Mouse (Mus musculus): ENCODE measurements around the gene Ipcef1. TPM values are rescaled to one million over a fixed set of nuclear protein-coding genes. Genes with fewer than 3 reads are reported as not detected.

Ipcef1 gene
- polyA plus RNA-seq, 1 experiment from 2014 or later, result 1.6 TPM

DNA sequence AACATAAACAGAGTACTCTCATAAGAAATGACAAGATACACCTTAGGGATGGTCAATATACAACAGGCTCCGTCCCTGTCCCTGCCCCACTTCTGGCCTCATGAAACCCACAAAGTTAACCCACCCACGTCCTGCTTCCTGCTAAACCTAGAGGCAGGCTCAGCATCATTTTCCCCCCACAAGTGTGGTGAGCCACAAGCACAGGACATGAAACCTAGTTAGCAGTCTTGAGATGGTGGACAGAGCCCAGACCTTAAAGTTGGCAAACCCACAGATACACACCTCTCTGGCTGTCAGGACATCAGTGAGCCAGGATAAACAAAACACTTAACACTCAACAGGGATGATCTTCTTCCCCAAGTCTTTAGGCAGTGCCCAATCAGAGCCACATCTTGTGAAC lies 95.9 kb downstream of the Ipcef1 start:
- H3K4me2 ChIP-seq, result no peak overlapping the region
- no peak overlapping the region for H3K9ac ChIP-seq
- no peak for ATAC-seq (ENCODE audit: low FRiP score, low read depth)
- H3K36me3 ChIP-seq, result no peaks in the 10 kb centered on the region
- H3K9me3 ChIP-seq, result no peaks in the 10 kb centered on the region
- H3K4me3 ChIP-seq, result no peak overlapping the region
- H3K27ac ChIP-seq (replicated peaks), result no peak overlapping the region
- H3K4me1 ChIP-seq (replicated peaks), result no peaks in the 10 kb centered on the region
- H3K27me3 ChIP-seq, result no peaks in the 10 kb centered on the region
- 93% methylated on average over 2 of the region's 2 CpGs for WGBS

- Histone ChIP-seq H3K9ac (no peak overlapping the region), H3K27me3 (no peaks in the 10 kb centered on the region), H3K4me3 (no peak overlapping the region), H3K27ac (replicated peaks) (no peak overlapping the region), H3K4me2 (no peak overlapping the region), H3K9me3 (no peaks in the 10 kb centered on the region), H3K4me1 (replicated peaks) (no peaks in the 10 kb centered on the region), H3K36me3 (no peaks in the 10 kb centered on the region)
- no peak for ATAC-seq (ENCODE audit: low FRiP score, low read depth)
Measured at GRCm38 (mm10) chr10:6954533-6954932, 97.7 kb downstream of the Ipcef1 start.

GRCm38 (mm10) chr10:6953115-6953514 lies 99.2 kb downstream of the Ipcef1 start:
- Histone ChIP-seq H3K4me3 (no peak overlapping the region), H3K4me2 (no peak overlapping the region), H3K9me3 (no peaks in the 10 kb centered on the region), H3K27me3 (no peaks in the 10 kb centered on the region), H3K4me1 (replicated peaks) (no peaks in the 10 kb centered on the region), H3K36me3 (no peaks in the 10 kb centered on the region), H3K27ac (replicated peaks) (no peak overlapping the region), H3K9ac (no peak overlapping the region)
- 85% methylated on average over 1 of the region's 1 CpGs for WGBS
- ATAC-seq (ENCODE audit: low FRiP score, low read depth), result no peak

- ATAC-seq (ENCODE audit: low FRiP score, low read depth), result no peak
- no peak overlapping the region for H3K27ac ChIP-seq (replicated peaks)
- no peak overlapping the region for H3K9ac ChIP-seq
- H3K4me3 ChIP-seq, result no peak overlapping the region
- no peaks in the 10 kb centered on the region for H3K27me3 ChIP-seq
- no peaks in the 10 kb centered on the region for H3K9me3 ChIP-seq
- H3K4me2 ChIP-seq, result no peak overlapping the region
- H3K36me3 ChIP-seq, result no peaks in the 10 kb centered on the region
- H3K4me1 ChIP-seq (replicated peaks), result no peaks in the 10 kb centered on the region
- WGBS, result 88% methylated on average over 4 of the region's 4 CpGs
Measured at GRCm38 (mm10) chr10:6936671-6937425, 115.4 kb downstream of the Ipcef1 start.

DNA sequence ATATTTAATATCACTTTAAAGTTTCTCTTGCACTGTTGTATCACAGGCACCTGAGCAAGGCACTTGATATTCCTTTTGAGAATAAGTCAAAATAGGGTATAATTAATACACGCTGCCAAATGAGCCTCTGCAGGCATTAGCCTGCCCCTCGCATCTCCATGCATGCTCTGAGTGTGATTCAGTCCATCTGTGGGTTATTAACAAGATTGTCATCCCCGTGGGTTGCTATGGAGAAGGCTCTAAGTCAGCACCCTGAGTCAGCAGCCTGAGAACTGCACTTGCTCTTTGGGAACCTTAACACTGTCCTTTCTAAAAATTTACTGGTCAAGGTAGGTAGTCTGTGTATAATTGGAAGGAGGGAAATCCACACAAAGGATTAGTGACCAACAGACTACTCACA lies 117.5 kb downstream of the Ipcef1 start:
- H3K4me1 ChIP-seq (replicated peaks), result no peaks in the 10 kb centered on the region
- no peaks in the 10 kb centered on the region for H3K9me3 ChIP-seq
- WGBS, result 64% methylated on average over 3 of the region's 3 CpGs
- H3K27me3 ChIP-seq, result no peaks in the 10 kb centered on the region
- no peak; the same call in 1 of the 2 replicates for ATAC-seq (ENCODE audit: low FRiP score, low read depth)
- H3K27ac ChIP-seq (replicated peaks), result no peak overlapping the region
- no peak overlapping the region for H3K4me2 ChIP-seq
- H3K4me3 ChIP-seq, result no peak overlapping the region
- H3K36me3 ChIP-seq, result no peaks in the 10 kb centered on the region
- no peak overlapping the region for H3K9ac ChIP-seq

DNA sequence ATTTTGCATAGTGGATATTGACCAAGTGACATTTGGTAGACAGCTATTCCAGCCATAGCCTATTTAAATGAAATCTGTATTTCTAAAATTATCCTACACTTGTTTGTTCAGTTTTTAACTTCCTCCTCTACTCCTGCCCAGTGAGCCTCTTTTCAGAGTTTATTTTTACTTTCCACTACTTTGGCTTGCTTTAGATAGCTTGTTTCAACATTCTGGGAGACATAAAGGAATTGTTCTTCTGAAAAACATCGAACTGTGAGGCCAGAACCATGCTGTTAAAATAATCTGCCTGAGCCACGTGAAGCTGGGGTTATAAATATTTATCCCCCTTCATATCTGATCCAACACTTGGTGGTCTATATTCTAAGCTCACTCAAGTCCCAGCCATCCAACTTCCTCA lies 121.4 kb downstream of the Ipcef1 start:
- Histone ChIP-seq H3K4me1 (replicated peaks) (no peaks in the 10 kb centered on the region), H3K4me2 (no peak overlapping the region), H3K27ac (replicated peaks) (no peak overlapping the region), H3K36me3 (no peaks in the 10 kb centered on the region), H3K4me3 (no peak overlapping the region), H3K9me3 (no peaks in the 10 kb centered on the region), H3K9ac (no peak overlapping the region), H3K27me3 (no peaks in the 10 kb centered on the region)
- ATAC-seq (ENCODE audit: low FRiP score, low read depth), result no peak
- WGBS, result 66% methylated on average over 2 of the region's 2 CpGs

DNA sequence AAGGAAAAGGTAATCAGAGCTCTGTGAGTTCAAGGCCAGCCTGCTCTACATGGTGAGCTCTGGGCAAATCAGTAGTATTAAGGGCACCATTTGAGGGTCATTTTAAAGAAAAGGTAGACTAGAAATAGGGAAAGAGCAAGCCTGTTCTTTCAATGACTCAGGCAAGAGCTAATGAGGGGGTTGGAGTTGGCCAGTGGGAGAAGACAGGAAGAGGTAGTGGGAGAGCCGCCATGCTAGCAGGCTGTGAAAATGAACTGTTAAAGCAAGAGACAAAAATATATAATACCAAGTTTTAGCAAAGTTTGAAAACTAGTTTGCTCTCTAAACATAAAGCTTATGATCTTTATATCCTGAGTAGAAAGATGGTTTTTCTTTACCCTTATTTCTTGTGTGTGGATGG lies 121.9 kb downstream of the Ipcef1 start:
- no peaks in the 10 kb centered on the region for H3K27me3 ChIP-seq
- H3K9ac ChIP-seq, result no peak overlapping the region
- H3K4me3 ChIP-seq, result no peak overlapping the region
- no peak overlapping the region for H3K4me2 ChIP-seq
- no peak for ATAC-seq (ENCODE audit: low FRiP score, low read depth)
- no peaks in the 10 kb centered on the region for H3K36me3 ChIP-seq
- WGBS, result 89% methylated on average over 1 of the region's 1 CpGs
- no peak overlapping the region for H3K27ac ChIP-seq (replicated peaks)
- no peaks in the 10 kb centered on the region for H3K4me1 ChIP-seq (replicated peaks)
- no peaks in the 10 kb centered on the region for H3K9me3 ChIP-seq

GRCm38 (mm10) chr10:6928905-6929304 lies 123.4 kb downstream of the Ipcef1 start:
- H3K9ac ChIP-seq, result no peak overlapping the region
- 58% methylated on average over 1 of the region's 1 CpGs for WGBS
- no peak overlapping the region for H3K4me2 ChIP-seq
- H3K4me3 ChIP-seq, result no peak overlapping the region
- H3K36me3 ChIP-seq, result no peaks in the 10 kb centered on the region
- ATAC-seq (ENCODE audit: low FRiP score, low read depth), result no peak
- H3K27me3 ChIP-seq, result no peaks in the 10 kb centered on the region
- H3K4me1 ChIP-seq (replicated peaks), result no peaks in the 10 kb centered on the region
- H3K27ac ChIP-seq (replicated peaks), result no peak overlapping the region
- no peaks in the 10 kb centered on the region for H3K9me3 ChIP-seq

DNA sequence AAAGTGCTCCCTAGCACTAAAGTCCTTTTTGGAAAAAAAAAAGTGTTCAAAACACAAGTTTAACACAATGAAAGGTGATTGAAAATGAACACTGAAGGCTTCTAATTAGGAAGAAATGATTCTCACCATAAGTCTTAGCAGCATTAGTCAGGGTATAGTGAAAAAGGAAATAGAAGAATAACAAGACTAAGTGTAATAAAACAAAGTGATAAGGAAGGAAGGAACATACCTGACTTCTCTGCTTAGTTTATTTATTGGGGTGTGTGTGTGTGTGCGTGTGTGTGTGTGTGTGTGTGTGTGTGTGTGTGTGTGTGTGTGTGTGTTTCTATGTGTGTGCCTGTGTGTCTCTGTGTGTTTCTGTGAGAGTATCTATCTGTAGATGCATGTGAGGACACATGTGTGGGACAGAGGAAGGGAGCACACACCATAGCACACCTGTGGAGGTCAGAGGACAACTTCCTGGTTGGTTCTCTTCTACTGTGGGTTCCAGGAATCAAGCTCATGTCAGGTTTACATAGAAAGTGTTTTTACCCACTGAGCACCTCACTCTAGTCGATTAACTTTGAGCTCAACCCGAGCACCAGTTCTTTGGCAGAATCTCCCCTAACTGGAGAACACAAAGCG lies 124.6 kb downstream of the Ipcef1 start:
- no peak overlapping the region for H3K4me3 ChIP-seq
- no peaks in the 10 kb centered on the region for H3K36me3 ChIP-seq
- no peaks in the 10 kb centered on the region for H3K27me3 ChIP-seq
- no peak for ATAC-seq (ENCODE audit: low FRiP score, low read depth)
- H3K4me1 ChIP-seq (replicated peaks), result no peaks in the 10 kb centered on the region
- WGBS, result 84% methylated on average over 4 of the region's 4 CpGs
- no peaks in the 10 kb centered on the region for H3K9me3 ChIP-seq
- H3K9ac ChIP-seq, result no peak overlapping the region
- no peak overlapping the region for H3K4me2 ChIP-seq
- no peak overlapping the region for H3K27ac ChIP-seq (replicated peaks)

GRCm38 (mm10) chr10:6926724-6927123 lies 125.6 kb downstream of the Ipcef1 start:
- Histone ChIP-seq H3K27me3 (no peaks in the 10 kb centered on the region), H3K27ac (replicated peaks) (no peak overlapping the region), H3K4me3 (no peak overlapping the region), H3K9ac (no peak overlapping the region), H3K4me2 (no peak overlapping the region), H3K4me1 (replicated peaks) (no peaks in the 10 kb centered on the region), H3K9me3 (no peaks in the 10 kb centered on the region), H3K36me3 (no peaks in the 10 kb centered on the region)
- WGBS, result 83% methylated on average over 2 of the region's 2 CpGs
- no peak for ATAC-seq (ENCODE audit: low FRiP score, low read depth)

- H3K9me3 ChIP-seq, result no peaks in the 10 kb centered on the region
- peak overlapping the region; percentile 34 for H3K4me2 ChIP-seq
- no peaks in the 10 kb centered on the region for H3K36me3 ChIP-seq
- no peak overlapping the region for H3K9ac ChIP-seq
- H3K27ac ChIP-seq (replicated peaks), result peak overlapping the region; percentile 81
- WGBS, result 8% methylated on average over 6 of the region's 6 CpGs
- ATAC-seq (ENCODE audit: low FRiP score, low read depth), result peak; percentile 87
- no peak overlapping the region for H3K4me3 ChIP-seq
- no peaks in the 10 kb centered on the region for H3K27me3 ChIP-seq
- peaks cover 13% of the 10 kb centered on the region for H3K4me1 ChIP-seq (replicated peaks)
Measured at GRCm38 (mm10) chr10:6916545-6917257, 135.6 kb downstream of the Ipcef1 start.

DNA sequence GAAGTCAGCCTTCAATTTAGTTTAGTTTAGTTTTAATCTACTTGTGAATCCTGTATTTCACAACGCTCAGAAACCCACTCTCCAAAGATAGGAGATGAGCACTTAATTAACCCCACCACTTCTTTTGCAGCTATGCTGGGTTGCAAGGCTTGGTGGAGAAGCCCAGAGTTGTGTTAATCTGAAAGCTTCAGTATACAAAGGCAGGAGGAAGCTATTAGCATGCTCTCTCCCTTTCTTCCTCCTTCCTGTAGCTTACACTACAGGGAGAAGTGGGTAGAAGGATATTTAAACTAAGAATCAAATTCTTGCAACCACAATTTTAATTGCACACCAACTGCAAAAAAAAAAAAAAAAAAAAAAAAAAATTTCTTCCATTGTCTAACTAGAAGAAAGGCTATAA lies 136.3 kb downstream of the Ipcef1 start:
- peaks cover 13% of the 10 kb centered on the region for H3K4me1 ChIP-seq (replicated peaks)
- no peaks in the 10 kb centered on the region for H3K27me3 ChIP-seq
- H3K9me3 ChIP-seq, result no peaks in the 10 kb centered on the region
- H3K27ac ChIP-seq (replicated peaks), result peak overlapping the region; percentile 36; the same call in 1 of the 2 replicates
- no peak overlapping the region for H3K9ac ChIP-seq
- no peak for ATAC-seq (ENCODE audit: low FRiP score, low read depth)
- H3K36me3 ChIP-seq, result no peaks in the 10 kb centered on the region
- 44% methylated on average over 1 of the region's 1 CpGs for WGBS
- H3K4me2 ChIP-seq, result no peak overlapping the region
- H3K4me3 ChIP-seq, result no peak overlapping the region
